Mouse (Mus musculus): Measurements from ENCODE around the gene Lmtk3. TPM values are rescaled to one million over a fixed set of nuclear protein-coding genes. Genes with fewer than 3 reads are reported as not detected.
A peak's percentile ranks its signal among the peaks of the same experiment; 100 is the strongest.

Gene Lmtk3
- total and polyA plus RNA-seq, 2 experiments from 2014 or later = 0.31 TPM; not detected in 1

DNA sequence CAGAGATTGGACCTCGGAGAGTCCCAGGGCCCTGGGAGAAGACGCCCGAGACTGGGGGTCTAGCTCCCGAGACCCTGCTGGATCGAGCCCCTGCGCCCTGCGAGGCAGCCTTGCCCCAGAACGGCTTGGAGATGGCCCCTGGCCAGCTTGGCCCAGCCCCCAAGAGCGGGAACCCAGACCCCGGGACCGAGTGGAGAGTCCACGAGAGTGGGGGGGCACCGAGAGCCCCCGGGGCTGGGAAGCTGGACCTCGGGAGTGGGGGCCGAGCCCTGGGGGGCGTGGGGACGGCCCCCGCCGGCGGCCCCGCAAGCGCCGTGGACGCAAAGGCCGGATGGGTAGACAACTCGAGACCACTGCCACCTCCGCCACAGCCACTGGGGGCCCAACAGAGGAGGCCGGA, 11.4 kb downstream of the Lmtk3 start:
- Histone ChIP-seq H3K4me3 (ENCODE audit: low read depth, low read length) (no peak overlapping the region), H3K27ac (ENCODE audit: low read depth) (no peak overlapping the region), H3K27me3 (ENCODE audit: control insufficient read depth, insufficient read depth, low read length) (peaks cover 67% of the 10 kb centered on the region), H3K9ac (replicated peaks; ENCODE audit: low read depth, low read length) (no peak overlapping the region), H3K9me3 (replicated peaks; ENCODE audit: control insufficient read depth, low read length) (no peaks in the 10 kb centered on the region), H3K4me1 (ENCODE audit: control insufficient read depth, insufficient read depth) (no peaks in the 10 kb centered on the region), H3K36me3 (replicated peaks; ENCODE audit: control insufficient read depth, insufficient read depth, low read length) (no peaks in the 10 kb centered on the region), H3K4me2 (ENCODE audit: low read depth, low read length) (no peak overlapping the region)
- WGBS = 83% methylated on average over 16 of the region's 29 CpGs
- ATAC-seq (ENCODE audit: insufficient read depth, low read depth) = no peak
- DNase-seq (ENCODE audit: low spot score) = no peak
- TF ChIP-seq CTCF (IDR thresholded peaks at IDR 0.05; ENCODE audit: low read depth) (no peak), EP300 (IDR thresholded peaks at IDR 0.05; ENCODE audit: low read depth) (no peak)

DNA sequence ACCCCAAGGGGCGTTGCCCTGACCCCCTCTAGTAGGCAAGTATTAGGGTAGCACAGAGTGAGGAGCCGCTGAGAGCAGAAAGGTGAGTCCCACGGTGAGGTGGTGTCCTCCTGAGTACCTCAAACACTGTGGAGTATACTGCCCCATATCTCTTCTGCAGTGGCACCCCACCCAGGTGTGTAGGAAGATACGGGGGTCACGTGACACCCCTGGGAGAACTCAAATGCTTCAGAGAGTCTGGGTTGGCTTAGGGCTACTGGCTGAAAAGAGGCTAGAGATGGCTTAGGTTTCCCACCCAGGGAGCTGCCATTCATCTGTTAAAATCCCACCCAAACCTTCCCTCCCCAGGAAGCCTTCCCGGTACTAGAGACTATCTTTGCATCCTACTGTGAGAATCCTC, 13.4 kb downstream of the Lmtk3 start:
- Histone ChIP-seq H3K9me3 (replicated peaks; ENCODE audit: control insufficient read depth, low read length) (no peaks in the 10 kb centered on the region), H3K4me1 (ENCODE audit: control insufficient read depth, insufficient read depth) (peaks cover 7% of the 10 kb centered on the region), H3K27ac (ENCODE audit: low read depth) (no peak overlapping the region), H3K4me2 (ENCODE audit: low read depth, low read length) (no peak overlapping the region), H3K9ac (replicated peaks; ENCODE audit: low read depth, low read length) (no peak overlapping the region), H3K4me3 (ENCODE audit: low read depth, low read length) (no peak overlapping the region), H3K27me3 (ENCODE audit: control insufficient read depth, insufficient read depth, low read length) (peaks cover 79% of the 10 kb centered on the region), H3K36me3 (replicated peaks; ENCODE audit: control insufficient read depth, insufficient read depth, low read length) (no peaks in the 10 kb centered on the region)
- DNase-seq (ENCODE audit: low spot score) (no peak), ATAC-seq (ENCODE audit: insufficient read depth, low read depth) (no peak)
- WGBS = 37% methylated on average over 6 of the region's 6 CpGs
- TF ChIP-seq CTCF (IDR thresholded peaks at IDR 0.05; ENCODE audit: low read depth) (no peak), EP300 (IDR thresholded peaks at IDR 0.05; ENCODE audit: low read depth) (no peak)

DNA sequence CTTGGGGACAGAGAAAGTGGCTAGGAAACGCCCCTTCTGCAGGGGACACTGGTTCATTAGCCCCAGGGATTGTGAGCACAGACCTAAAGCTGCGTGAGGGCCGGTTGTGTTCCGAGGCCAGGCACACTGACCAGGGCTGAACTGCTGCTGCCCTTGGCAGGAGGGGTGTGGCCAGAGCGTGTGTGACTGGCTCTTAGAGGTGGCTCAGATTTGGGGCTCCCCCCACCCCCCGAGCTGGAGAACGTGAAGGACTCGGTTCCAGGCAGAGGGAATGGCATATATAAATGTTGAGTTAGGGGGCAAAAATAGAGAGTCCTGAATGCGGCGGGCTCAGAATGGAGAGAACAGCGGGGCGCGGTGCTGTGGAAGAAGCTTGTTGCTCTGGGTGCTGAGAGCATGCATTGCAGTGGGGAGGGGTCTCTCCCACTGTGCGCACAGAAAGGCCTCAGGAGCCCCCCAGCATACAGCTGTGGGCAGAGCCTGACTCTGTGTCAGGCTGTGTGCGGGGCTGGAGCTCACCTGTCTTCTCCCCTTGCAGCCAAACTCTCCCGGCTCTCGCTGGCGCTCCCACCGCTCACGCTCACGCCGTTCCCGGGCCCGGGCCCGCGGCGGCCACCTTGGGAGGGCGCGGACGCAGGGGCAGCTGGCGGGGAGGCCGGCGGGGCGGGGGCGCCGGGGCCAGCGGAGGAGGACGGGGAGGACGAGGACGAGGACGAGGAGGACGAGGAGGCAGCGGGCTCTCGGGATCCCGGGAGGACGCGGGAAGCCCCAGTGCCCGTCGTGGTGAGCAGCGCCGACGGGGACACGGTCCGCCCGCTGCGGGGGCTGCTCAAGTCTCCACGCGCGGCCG, 14.3 kb downstream of the Lmtk3 start:
- ATAC-seq (ENCODE audit: insufficient read depth, low read depth) (no peak), DNase-seq (ENCODE audit: low spot score) (no peak)
- Histone ChIP-seq H3K27ac (ENCODE audit: low read depth) (no peak overlapping the region), H3K9ac (replicated peaks; ENCODE audit: low read depth, low read length) (0 out of 2 replicates have a peak overlapping the region, but pooled peaks have one; percentile 37), H3K36me3 (replicated peaks; ENCODE audit: control insufficient read depth, insufficient read depth, low read length) (no peaks in the 10 kb centered on the region), H3K4me1 (ENCODE audit: control insufficient read depth, insufficient read depth) (peaks cover 7% of the 10 kb centered on the region), H3K27me3 (ENCODE audit: control insufficient read depth, insufficient read depth, low read length) (peaks cover 73% of the 10 kb centered on the region), H3K4me3 (ENCODE audit: low read depth, low read length) (peak overlapping the region; percentile 47), H3K4me2 (ENCODE audit: low read depth, low read length) (peak overlapping the region; percentile 60), H3K9me3 (replicated peaks; ENCODE audit: control insufficient read depth, low read length) (no peaks in the 10 kb centered on the region)
- 1% methylated on average over 60 of the region's 60 CpGs for WGBS
- TF ChIP-seq CTCF (IDR thresholded peaks at IDR 0.05; ENCODE audit: low read depth) (no peak), EP300 (IDR thresholded peaks at IDR 0.05; ENCODE audit: low read depth) (no peak)

DNA sequence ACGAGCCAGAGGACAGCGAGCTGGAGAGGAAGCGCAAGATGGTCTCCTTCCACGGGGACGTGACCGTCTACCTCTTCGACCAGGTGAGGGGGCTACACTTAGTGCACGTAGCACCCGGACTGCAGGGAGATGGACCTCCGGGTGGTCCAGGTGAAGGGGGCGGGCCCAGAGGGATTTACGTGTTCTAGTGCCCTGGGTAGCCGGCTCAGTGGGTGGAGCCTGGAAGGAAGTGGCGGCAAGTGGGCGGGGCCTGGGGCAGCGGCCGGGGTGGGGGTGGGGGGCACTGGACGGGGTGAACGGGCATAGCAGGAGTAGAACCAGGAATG, 14.9 kb downstream of the Lmtk3 start:
- H3K36me3 ChIP-seq (replicated peaks; ENCODE audit: control insufficient read depth, insufficient read depth, low read length) = no peaks in the 10 kb centered on the region
- ATAC-seq (ENCODE audit: insufficient read depth, low read depth) = no peak
- TF ChIP-seq EP300 (IDR thresholded peaks at IDR 0.05; ENCODE audit: low read depth) = no peak
- H3K4me1 ChIP-seq (ENCODE audit: control insufficient read depth, insufficient read depth) = peaks cover 7% of the 10 kb centered on the region
- H3K4me2 ChIP-seq (ENCODE audit: low read depth, low read length) = peak overlapping the region; percentile 60
- no peak for DNase-seq (ENCODE audit: low spot score)
- no peaks in the 10 kb centered on the region for H3K9me3 ChIP-seq (replicated peaks; ENCODE audit: control insufficient read depth, low read length)
- 2% methylated on average over 19 of the region's 19 CpGs for WGBS
- H3K27me3 ChIP-seq (ENCODE audit: control insufficient read depth, insufficient read depth, low read length) = peaks cover 67% of the 10 kb centered on the region
- peak overlapping the region; percentile 47 for H3K4me3 ChIP-seq (ENCODE audit: low read depth, low read length)
- 0 out of 2 replicates have a peak overlapping the region, but pooled peaks have one; percentile 37 for H3K9ac ChIP-seq (replicated peaks; ENCODE audit: low read depth, low read length)
- no peak overlapping the region for H3K27ac ChIP-seq (ENCODE audit: low read depth)

DNA sequence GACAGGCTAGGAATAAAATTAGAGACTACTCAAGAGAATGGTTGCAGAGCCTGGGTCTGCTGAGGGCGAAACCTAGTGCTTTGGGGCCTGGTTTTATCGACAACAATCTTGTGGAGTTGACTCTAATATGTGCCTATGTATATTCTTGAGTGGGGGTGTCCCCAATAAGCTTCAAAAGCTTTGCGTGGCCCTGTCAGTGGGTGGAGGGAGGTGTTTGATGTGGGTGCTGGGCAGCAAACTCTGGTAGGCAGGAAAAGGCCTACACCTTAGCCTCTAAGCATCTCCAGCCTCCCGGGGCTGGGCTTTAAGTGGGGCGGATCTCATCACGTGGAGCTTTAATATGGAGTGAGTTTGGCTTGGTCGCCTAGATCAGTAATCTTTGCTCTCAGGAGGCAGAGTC, 15.4 kb downstream of the Lmtk3 start:
- Histone ChIP-seq H3K27me3 (ENCODE audit: control insufficient read depth, insufficient read depth, low read length) (peaks cover 63% of the 10 kb centered on the region), H3K36me3 (replicated peaks; ENCODE audit: control insufficient read depth, insufficient read depth, low read length) (no peaks in the 10 kb centered on the region), H3K9me3 (replicated peaks; ENCODE audit: control insufficient read depth, low read length) (no peaks in the 10 kb centered on the region), H3K9ac (replicated peaks; ENCODE audit: low read depth, low read length) (no peak overlapping the region), H3K4me2 (ENCODE audit: low read depth, low read length) (0 out of 2 replicates have a peak overlapping the region, but pooled peaks have one; percentile 60), H3K27ac (ENCODE audit: low read depth) (no peak overlapping the region), H3K4me3 (ENCODE audit: low read depth, low read length) (no peak overlapping the region), H3K4me1 (ENCODE audit: control insufficient read depth, insufficient read depth) (peaks cover 7% of the 10 kb centered on the region)
- no peak for DNase-seq (ENCODE audit: low spot score)
- no peak for ATAC-seq (ENCODE audit: insufficient read depth, low read depth)
- WGBS = 55% methylated on average over 7 of the region's 7 CpGs
- TF ChIP-seq EP300 (IDR thresholded peaks at IDR 0.05; ENCODE audit: low read depth) = no peak
- no peak for TF ChIP-seq CTCF (IDR thresholded peaks at IDR 0.05; ENCODE audit: low read depth)
